In genomic region chr14:57937297-57937696, GRCm38 (mm10) we compare ENCODE assay signal across 18 mouse cellular contexts.
"Had no signal": no experiment of that assay in that cellular context is flagged by ENCODE, and none has a peak within 500 bp of the region (broad histone marks: within the 10 kb centered on the region; RNA-seq: fewer than 3 reads in every experiment).

No protein-coding gene starts in this region.

- H3K27me3 ChIP-seq: midbrain, embryonic 12.5 days; neural tube, embryonic 13.5 days; neural tube, embryonic 15.5 days had no signal

- H3K4me3 ChIP-seq: midbrain, embryonic 10.5 days; midbrain, embryonic 12.5 days; myocyte; neural tube, embryonic 13.5 days; neural tube, embryonic 15.5 days had no signal

- DNase-seq: lung, embryonic 14.5 days; lung, postnatal 10 days; lung, postnatal 4 days; midbrain, embryonic 14.5 days; retina, postnatal 1 day; right cerebral cortex, adult 18-20 months; right cerebral cortex, postnatal 25 days; right cerebral cortex, postnatal 4 days; spleen, adult 18-20 months; thymus, adult 18-20 months; thymus, postnatal 14 days; thymus, postnatal 36 days had no signal

- H3K27ac ChIP-seq: midbrain, embryonic 10.5 days; midbrain, embryonic 12.5 days; neural tube, embryonic 13.5 days; neural tube, embryonic 15.5 days had no signal

- H3K4me1 ChIP-seq: midbrain, embryonic 10.5 days; midbrain, embryonic 12.5 days; neural tube, embryonic 13.5 days; neural tube, embryonic 15.5 days had no signal

- H3K4me2 ChIP-seq: lung, embryonic 14.5 days; midbrain, embryonic 12.5 days; neural tube, embryonic 13.5 days; neural tube, embryonic 15.5 days had no signal

- H3K9ac ChIP-seq: lung, embryonic 14.5 days; midbrain, embryonic 12.5 days; neural tube, embryonic 13.5 days; neural tube, embryonic 15.5 days had no signal

- H3K9me3 ChIP-seq: midbrain, embryonic 10.5 days; midbrain, embryonic 12.5 days; neural tube, embryonic 13.5 days; neural tube, embryonic 15.5 days had no signal

- ATAC-seq: midbrain, embryonic 16.5 days had no signal
